Mouse (Mus musculus) left cerebral cortex, postnatal 10 days (tissue): ENCODE measurements around the gene Rps2. TPM values are rescaled to one million over a fixed set of nuclear protein-coding genes. Genes with fewer than 3 reads are reported as not detected.

Experiments
- DNase-seq, 2 experiments: peaks; one replicate each; pipeline ENCODE4 v3.0.0; 2021 to 2022; ENCODE audit warnings: low spot score in 2 of 2, mixed read lengths in 1 of 2; ENCODE audit errors: extremely low spot score in 1 of 2
- intact Hi-C: fragments of 180-260 bp; cut with DNase I; formaldehyde crosslinking; loops from one replicate; pipeline ENCODE4 v1.15.1; 2025
- total RNA-seq, 2 experiments: library from RNA; stranded (reverse); gene quantifications; 2 replicates each; pipeline ENCODE4 v1.2.3; 2021

The Rps2 gene
- total RNA-seq, 2 experiments from 2014 or later: 575 to 607 TPM

DNA sequence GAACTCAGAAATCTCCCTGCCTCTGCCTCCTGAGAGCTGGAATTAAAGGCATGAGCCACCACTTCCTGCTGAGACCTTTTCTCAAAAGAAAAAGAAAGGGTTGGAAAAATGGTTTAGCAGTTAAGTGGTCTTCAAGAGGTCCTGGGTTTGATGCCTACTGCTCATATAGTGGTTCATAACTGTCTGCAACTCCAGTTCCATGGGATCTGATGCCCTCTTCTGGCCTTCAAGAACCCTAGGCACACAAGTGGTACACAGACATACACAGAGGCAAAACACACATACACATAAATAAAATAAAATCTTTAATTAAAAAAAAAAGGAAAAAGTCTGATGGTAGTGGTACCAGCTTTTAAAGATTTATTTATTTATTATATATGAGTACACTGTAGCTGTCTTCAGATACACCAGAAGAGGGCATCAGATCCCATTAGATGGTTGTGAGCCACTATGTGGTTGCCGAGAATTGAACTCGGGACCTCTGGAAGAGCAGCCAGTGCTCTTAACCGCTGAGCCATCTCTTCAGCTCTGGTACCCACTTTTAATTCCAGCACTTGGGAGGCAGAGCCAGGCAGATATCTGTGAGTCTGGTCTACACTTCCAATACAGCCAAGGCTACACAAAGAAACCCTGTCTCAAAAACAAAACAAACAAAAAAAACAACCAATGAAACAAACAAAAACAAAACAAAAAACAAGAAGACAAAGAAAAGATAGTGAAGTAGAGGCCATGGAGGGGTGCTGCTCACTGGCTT, 7.9 kb downstream of the Rps2 start:
- DNase-seq: no peak
- intact Hi-C loops: no loop called here

DNA sequence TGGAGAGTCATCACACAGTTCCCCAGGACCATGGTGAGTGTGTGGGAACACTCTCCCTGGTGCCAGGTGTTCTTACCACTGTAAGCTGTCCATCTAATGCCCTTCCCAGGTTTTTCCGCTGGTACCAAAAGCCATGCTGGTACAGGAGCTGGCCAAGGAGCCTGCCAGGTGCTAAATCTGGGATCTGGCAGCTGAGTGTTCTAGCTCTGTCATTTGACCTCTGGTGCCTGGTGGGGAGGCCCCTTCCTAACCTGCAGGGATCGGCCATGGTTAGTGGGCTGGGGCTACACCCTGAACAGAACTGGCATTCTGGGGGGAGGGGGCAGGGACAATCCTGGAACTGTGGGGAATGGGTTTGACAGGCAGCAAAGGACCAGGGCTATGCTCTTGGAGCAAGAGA, 9.7 kb downstream of the Rps2 start, which contains the start of gene Rpl3l:
Gene Rpl3l (plus strand): TSS at position 203 of the 400 bp plus-strand sequence.
- intact Hi-C loops: no loop called here
- no peak for DNase-seq

- intact Hi-C loops: no loop called here
- no peak for DNase-seq
Observed at GRCm38 (mm10) chr17:24728184-24728583, 10.3 kb downstream of the Rps2 start.

DNA sequence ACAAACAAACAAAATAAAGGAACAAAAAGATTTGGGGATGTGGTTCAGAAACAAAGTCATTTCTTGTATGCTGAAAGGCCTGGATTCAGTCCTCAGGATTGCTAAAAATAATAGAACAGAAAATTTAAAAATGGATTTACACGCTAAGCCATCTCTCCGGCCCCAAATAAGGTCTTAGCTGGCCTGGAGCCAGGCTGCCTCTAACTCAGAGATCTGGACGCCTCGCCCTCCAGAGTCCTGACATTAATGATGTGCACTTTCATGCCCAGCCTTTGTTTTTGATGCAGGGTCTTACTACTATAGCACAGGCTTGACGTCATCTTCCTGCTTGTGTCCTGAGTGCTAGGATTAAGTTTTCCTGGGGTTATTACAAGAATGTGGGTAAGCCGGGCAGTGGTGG, 11.2 kb downstream of the Rps2 start:
- intact Hi-C loops: no loop called here
- DNase-seq: no peak

DNA sequence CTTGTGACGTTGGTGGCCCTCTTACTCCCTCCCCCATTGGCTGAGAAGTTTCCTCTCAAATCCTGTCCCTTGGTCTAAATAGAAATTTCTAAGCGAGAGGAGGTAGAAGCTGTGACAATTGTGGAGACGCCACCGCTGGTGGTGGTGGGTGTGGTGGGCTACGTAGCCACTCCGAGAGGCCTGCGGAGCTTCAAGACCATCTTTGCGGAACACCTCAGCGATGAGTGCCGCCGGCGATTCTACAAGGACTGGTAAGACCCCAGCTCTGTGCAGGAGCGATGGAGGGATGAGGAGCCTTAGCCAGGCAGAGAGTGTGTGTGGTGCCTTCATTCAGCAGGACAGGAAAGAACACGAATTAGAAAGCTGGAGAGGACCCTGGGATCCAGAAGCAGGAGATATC, 12.9 kb downstream of the Rps2 start:
- intact Hi-C loops: no loop called here
- DNase-seq: no peak

- DNase-seq: no peak
- intact Hi-C loops: no loop called here
Observed at GRCm38 (mm10) chr17:24732233-24732935, 14.5 kb downstream of the Rps2 start.

- intact Hi-C loops: no loop called here
- DNase-seq: no peak
Observed at GRCm38 (mm10) chr17:24733434-24734050, 15.6 kb downstream of the Rps2 start.

DNA sequence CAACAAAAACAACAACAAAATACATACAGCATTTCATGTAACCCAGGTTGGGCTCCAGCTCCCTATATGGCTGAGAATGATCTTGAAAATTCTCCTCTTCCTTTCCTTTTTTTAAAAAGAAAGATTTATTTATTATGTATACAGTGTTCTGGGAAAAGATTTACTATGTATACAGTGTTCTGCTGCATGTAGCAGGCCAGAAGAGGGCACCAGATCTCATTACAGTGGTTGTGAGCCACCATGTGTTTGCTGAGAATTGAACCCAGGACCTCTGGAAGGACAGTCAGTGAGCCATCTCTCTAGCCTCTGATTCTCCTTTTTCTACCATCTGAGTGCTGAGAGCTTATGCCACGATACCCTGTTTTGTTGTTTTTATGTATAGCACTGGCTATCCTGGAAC, 16.6 kb downstream of the Rps2 start:
- intact Hi-C loops: no loop called here
- no peak for DNase-seq

DNA sequence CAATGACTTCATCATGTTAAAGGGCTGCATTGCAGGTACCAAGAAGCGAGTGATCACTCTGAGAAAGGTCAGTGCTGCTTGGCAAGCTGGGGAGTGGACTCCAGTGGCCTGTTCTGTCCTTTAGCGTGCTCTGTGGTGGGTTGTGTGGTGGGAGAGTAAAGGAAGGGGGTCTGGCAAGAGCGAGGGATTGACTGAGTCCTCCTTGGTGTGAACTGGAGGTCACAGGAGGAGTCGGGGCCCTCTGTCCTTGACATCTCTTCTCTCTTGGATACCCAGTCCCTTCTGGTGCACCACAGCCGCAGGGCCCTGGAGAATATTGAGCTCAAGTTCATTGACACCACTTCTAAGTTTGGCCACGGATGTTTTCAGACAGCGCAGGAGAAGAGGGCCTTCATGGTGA, 17.5 kb downstream of the Rps2 start:
- DNase-seq: no peak
- intact Hi-C loops: loop anchor here (5.0 kb wide), 1 partner anchor 147 kb away; no protein-coding TSS in a partner anchor

GRCm38 (mm10) chr17:24736330-24737051, 18.6 kb downstream of the Rps2 start, which contains the start of gene Msrb1:
Gene Msrb1 (plus strand): TSS chr17:24736642.
- DNase-seq: peak; percentile 91 to 97
- intact Hi-C loops: loop anchor here (5.0 kb wide), 1 partner anchor 146 kb away; no protein-coding TSS in a partner anchor

DNA sequence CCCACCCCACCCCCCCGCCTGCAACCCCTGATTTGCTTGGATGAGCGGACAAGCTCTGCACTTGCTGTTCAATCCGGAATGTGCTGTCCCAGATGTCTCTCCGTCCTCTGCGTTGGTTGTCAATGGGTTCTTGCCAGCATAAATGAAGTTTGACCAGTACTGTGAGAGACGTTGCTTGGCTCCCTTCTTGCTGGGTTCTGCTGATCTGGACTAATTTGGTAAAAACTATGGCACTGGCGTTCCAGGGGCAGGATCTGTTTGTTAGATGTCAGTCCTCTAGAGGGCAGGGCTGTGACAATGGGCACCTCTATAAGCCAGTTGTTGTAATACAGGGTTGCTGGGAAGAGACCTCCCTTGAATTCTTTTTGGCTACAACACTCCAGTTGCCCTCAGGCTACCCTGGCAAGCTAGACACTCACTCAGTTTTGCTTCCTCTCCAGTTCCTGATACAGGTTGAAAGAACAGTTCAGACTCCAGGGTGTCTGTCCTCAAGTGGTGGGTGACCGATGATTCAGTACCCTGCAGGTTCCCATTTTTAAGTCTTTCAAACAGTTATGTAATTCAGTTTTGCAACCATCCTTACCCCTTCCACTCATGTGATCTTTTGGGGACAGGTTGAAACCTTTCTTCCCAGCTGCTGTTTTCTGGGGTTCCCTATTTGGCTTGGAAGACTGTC, 19.4 kb downstream of the Rps2 start:
- no peak for DNase-seq
- intact Hi-C loops: loop anchor here (5.0 kb wide), 1 partner anchor 145 kb away; no protein-coding TSS in a partner anchor

DNA sequence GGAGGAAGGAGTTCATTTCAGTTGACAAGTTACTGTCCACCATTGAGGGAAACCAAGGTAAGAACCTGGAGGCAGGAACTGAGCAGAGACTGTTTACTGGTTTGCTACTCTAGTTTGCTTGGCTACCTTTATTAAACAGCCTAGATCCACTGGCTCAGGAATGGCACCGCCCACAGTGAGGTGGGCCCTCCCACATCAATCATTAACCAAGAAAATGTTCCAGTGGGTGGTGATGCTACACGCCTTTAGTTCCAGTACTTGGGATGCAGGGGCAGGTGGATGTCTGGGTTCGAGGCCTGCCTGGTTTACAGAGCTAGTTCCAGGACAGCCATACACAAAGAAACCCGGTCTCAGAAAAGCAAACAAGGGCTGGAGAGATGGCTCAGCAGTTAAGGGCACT, 20.3 kb downstream of the Rps2 start:
- no peak for DNase-seq
- intact Hi-C loops: loop anchor here (5.0 kb wide), 1 partner anchor 144 kb away; no protein-coding TSS in a partner anchor

DNA sequence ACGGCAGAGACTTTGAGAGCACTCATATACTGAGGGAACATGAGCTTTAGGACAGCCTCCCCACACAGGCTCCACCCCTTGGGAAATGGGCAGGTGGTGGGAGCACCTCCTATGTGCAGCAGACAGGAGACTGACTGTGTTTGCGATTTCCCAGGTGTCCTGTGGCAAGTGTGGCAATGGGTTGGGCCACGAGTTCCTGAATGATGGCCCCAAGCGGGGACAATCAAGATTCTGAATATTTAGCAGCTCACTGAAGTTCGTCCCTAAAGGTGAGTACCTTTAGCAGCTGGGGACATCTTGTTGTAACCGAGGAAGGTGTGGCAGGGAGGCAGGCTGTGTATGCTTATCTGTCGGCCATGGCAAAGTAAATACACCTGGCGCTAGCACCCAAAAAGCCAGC, 22.0 kb downstream of the Rps2 start:
- intact Hi-C loops: loop anchor here (5.0 kb wide), 1 partner anchor 142 kb away; no protein-coding TSS in a partner anchor
- DNase-seq: no peak

DNA sequence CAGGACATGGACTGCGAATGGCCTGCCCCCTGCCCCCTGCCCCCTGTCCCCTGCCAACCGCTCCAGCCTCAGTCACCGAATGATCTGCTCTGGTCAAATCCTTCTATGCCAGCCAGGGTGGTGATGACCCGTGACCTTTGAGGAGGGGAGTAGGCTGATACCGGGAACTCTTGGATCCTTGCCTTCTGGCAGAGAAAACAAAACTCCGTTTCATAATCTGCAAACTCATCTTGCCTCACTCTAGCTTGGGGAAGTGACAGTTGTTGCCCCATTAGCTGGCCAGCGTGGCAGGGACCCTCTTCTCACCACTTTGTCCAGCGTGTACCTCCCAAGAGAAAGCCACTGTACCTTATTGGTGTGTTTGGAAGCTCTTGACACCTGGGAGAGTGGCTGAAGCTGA, 24.4 kb downstream of the Rps2 start:
- intact Hi-C loops: no loop called here
- no peak for DNase-seq

GRCm38 (mm10) chr17:24743896-24744295, 26.0 kb downstream of the Rps2 start:
- no peak for DNase-seq
- intact Hi-C loops: loop anchor here (2.0 kb wide), 1 partner anchor 73 kb away; no protein-coding TSS in a partner anchor

- intact Hi-C loops: loop anchor here (2.0 kb wide), 1 partner anchor 72 kb away; no protein-coding TSS in a partner anchor
- no peak for DNase-seq
Observed at GRCm38 (mm10) chr17:24744381-24744780, 26.5 kb downstream of the Rps2 start.

DNA sequence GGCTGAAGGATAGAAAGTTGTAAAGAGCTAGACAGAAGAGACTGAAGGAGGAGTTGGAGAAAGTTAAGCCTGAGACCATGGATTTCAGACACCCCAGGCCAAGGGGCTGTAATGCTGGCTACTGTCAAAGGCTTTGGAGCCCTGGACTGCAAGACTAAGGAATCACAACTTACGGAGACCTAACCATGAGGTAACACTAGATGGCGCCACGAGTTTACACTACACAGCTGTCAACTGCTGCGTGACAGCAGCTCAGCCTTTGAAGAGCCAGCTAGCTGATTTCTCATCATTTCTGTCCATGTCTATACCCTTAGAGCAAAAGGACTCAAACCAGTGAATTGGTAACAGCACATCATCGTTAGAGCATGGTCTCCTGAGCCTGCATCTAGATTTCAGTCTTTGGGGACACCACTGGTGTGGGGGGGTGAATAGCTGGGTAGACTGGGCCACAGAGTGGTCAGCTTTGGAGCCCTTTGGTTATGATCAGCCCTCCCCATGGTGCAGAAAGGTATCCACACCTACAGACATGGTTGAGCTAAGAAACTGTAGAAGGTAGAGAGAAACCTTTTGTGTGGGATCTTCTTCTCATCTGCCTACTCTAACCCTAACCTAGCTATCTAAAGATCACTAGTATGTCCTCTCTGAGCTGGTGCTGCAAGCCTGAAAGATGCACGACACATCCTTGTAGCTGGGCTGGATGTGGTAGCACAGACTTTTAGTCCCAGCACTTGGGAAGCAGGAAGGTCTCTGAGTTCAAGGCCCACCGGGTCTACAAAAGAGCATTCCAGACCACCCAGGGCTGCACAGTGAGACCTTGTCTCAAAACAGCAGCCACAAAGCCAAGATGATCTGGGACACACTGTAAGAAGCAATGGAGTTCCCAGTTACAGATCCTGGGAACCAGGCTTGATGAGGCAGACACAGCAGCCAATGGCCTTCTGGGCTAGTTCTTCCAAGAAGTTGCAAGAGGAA, 27.9 kb downstream of the Rps2 start:
- peak; percentile 79 to 85 for DNase-seq
- intact Hi-C loops: loop anchor here (2.0 kb wide), 1 partner anchor 71 kb away; no protein-coding TSS in a partner anchor
